Mouse (Mus musculus) liver, adult 2 months (tissue): ENCODE data around the gene Morn3. TPM values are rescaled to one million over a fixed set of nuclear protein-coding genes. Genes with fewer than 3 reads are reported as not detected.

Experiments used
- DNase-seq: peaks from one replicate; pipeline ENCODE4 v3.0.0-alpha.2; 2011; ENCODE audit warnings: low read depth, low spot score; ENCODE audit errors: extremely low read depth
- H3K27ac ChIP-seq: fragments of 200-500 bp; replicated peaks from 2 replicates; pipeline ENCODE4 v1.5.1; 2012; ENCODE audit warnings: low read depth, mild to moderate bottlenecking, control low read depth, inconsistent platforms, low read length; ENCODE audit not compliant: insufficient read depth
- H3K27me3 ChIP-seq: fragments of 200-500 bp; 2 replicates; pipeline ENCODE4 v1.6.1; 2012; ENCODE audit warnings: mild to moderate bottlenecking, moderate library complexity, low read length, inconsistent platforms; ENCODE audit not compliant: control insufficient read depth, insufficient read depth
- H3K36me3 ChIP-seq: fragments of 200-500 bp; 2 replicates; pipeline ENCODE4 v1.6.1; 2012; ENCODE audit warnings: low read length, inconsistent platforms; ENCODE audit not compliant: control insufficient read depth, insufficient read depth
- H3K4me1 ChIP-seq: fragments of 200-500 bp; 2 replicates; pipeline ENCODE4 v1.6.1; 2011; ENCODE audit warnings: low read length; ENCODE audit not compliant: control insufficient read depth, insufficient read depth
- H3K4me3 ChIP-seq: fragments of 200-500 bp; 2 replicates; pipeline ENCODE4 v1.5.1; 2011; ENCODE audit warnings: low read depth, mild to moderate bottlenecking, control low read depth, low read length, moderate library complexity; ENCODE audit not compliant: insufficient read depth
- H3K79me2 ChIP-seq: fragments of 200-500 bp; 2 replicates; pipeline ENCODE4 v1.6.1; 2012; ENCODE audit warnings: inconsistent platforms, mild to moderate bottlenecking, low read length, moderate library complexity; ENCODE audit not compliant: control insufficient read depth, insufficient read depth
- H3K9ac ChIP-seq: fragments of 200-500 bp; 2 replicates; pipeline ENCODE4 v1.6.1; 2012; ENCODE audit warnings: low read depth, mild to moderate bottlenecking, control low read depth, inconsistent platforms, low read length
- CTCF ChIP-seq: fragments of 200-500 bp; IDR thresholded peaks from 2 replicates; pipeline ENCODE4 v1.5.1; 2011; ENCODE audit warnings: low read depth, low read length, control low read depth
- POLR2A ChIP-seq: fragments of 200-500 bp; IDR thresholded peaks from 2 replicates; pipeline ENCODE4 v1.6.1; 2011; ENCODE audit warnings: low read length, control low read depth; ENCODE audit not compliant: insufficient read depth; ENCODE audit errors: extremely low read depth
- WGBS: fragments of 180-500 bp; shearing (Covaris S2); methylation state at CpG from one replicate; pipeline ENCODE4 v1.1.7; 2018; 5-methylcytosine and 5-hydroxymethylcytosine counted together
- polyA plus RNA-seq: library from polyadenylated mRNA; depleted of rRNA; stranded (reverse); fragments of >200 nt; gene quantifications from 2 replicates; pipeline ENCODE4 v1.2.3, GENCODE M21; 2012
- total RNA-seq: library from RNA; depleted of rRNA; stranded (reverse); fragments of >200 nt; gene quantifications from 2 replicates; pipeline ENCODE4 v1.2.3, GENCODE M21; 2014

Gene Morn3
- total and polyA plus RNA-seq, 2 experiments, result not detected

DNA sequence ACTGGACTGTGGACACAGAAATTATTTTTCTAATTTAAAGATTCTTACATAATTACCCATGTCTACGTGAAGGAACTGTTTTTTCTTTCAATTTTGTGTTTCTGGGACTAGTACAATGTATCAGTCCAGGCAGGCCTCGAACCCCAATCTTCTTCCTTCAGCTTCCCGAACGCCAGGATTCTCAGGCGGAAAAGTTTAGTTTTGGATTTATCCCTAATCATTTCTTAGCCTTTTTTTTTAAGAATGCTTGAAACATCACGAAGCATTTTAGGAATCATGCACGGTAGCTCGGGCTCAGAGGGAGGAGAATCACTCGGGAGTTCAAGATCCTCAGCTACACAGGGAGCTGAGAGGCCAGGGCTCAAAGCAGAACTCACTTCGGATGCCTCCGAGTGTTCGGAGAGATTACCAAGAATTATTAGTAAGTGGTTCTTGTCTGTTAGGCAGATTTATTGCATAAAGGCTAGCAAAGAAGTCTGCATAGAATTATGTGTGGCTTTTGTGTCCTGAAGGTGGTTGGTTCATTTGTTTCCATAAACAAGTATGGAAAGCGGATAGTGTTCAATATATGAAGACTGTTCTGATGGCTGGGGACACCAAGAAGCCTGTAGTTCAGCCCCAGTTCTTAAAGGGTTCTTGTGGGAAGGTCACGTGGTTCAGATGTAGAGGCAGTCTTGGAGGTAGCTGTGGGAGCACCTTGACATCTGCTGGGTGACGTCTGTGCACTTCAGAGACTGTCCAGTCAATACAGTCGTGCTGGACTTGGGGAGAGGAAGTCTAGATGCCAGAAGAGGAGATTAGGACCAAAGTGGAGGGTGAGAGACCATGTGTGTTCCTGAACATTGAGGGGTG is 11.7 kb upstream of the Morn3 start:
- peak overlapping the region; percentile 55 for H3K27ac ChIP-seq
- TF ChIP-seq CTCF, result no peak
- TF ChIP-seq POLR2A, result no peak
- no peaks in the 10 kb centered on the region for H3K27me3 ChIP-seq
- no peak for DNase-seq
- H3K4me1 ChIP-seq, result 0 out of 2 replicates have a peak, but pooled peaks cover 2% of the 10 kb centered on the region
- no peaks in the 10 kb centered on the region for H3K36me3 ChIP-seq
- 34% methylated on average over 16 of the region's 16 CpGs for WGBS
- peak overlapping the region; percentile 53 for H3K4me3 ChIP-seq
- peak overlapping the region; percentile 33 for H3K9ac ChIP-seq
- H3K79me2 ChIP-seq, result no peaks in the 10 kb centered on the region

DNA sequence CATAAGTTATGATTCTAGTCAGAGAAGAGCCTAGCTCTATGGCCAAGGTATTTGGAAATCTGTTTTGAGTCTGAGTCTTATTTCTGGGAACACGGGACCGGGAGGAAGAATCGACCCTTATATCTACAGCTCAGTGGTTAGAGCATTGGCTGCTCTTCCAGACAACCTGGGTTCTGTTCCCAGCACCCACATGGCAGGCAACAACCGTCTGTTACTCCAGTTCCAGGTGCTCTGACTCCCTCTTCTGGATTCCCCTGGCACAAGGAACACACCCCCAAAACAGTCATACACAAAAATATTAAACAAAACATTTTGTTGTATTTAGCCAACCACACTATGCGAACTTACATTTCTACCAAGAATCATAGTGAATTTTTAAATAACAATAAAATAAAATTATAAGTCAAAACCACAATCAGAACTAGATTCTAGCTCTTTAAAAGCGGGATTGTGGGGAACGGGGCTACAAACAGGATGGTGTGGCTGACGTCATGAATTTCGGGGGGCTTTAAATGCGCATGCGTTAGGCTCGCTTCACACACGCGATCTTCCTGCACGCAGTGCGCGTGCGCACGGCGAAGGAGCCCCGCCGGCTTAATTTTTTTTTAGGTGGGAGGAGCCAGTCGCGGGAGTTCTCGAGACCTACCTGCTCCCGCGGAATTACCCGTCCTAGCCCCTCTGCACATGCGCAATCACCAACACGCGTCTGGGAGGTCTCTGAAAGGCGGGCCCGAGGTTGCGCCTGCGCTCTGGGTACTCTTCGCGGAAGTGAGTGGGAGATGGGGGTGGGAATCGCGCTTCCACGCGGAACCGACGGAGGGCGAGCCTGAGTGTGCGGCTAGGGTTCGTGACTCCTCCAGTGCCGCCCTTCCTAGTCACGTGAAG is 10.8 kb upstream of the Morn3 start:
- Histone ChIP-seq H3K36me3 (no peaks in the 10 kb centered on the region), H3K27ac (peak overlapping the region; percentile 55), H3K4me1 (0 out of 2 replicates have a peak, but pooled peaks cover 2% of the 10 kb centered on the region), H3K9ac (peak overlapping the region; percentile 33), H3K27me3 (no peaks in the 10 kb centered on the region), H3K79me2 (no peaks in the 10 kb centered on the region), H3K4me3 (peak overlapping the region; percentile 53)
- peak; percentile 94 for DNase-seq
- WGBS, result 8% methylated on average over 48 of the region's 48 CpGs
- TF ChIP-seq CTCF, result peak; percentile 49
- TF ChIP-seq POLR2A, result peak; percentile 66

DNA sequence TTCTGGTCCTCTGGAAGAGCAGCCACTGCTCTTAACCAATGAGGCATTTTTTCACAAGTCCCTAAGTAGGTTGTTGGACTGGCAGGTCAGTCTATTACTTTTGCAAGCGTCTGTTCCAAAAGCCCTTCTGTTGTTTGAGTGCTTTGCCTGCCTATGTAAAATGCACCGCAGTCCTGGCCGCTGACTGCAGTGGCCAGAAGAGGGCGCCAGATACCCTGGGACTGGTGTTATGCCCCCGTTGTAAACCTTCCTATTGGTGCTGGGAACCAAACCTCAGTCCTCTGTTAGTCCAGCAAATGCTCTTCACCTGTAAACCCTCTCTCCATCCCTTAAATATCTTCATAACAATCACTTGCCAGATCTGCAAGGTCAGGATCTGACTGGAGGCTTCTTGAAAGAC is 4.9 kb upstream of the Morn3 start:
- Histone ChIP-seq H3K27ac (no peak overlapping the region), H3K27me3 (no peaks in the 10 kb centered on the region), H3K79me2 (no peaks in the 10 kb centered on the region), H3K4me3 (no peak overlapping the region), H3K36me3 (no peaks in the 10 kb centered on the region), H3K4me1 (no peaks in the 10 kb centered on the region), H3K9ac (no peak overlapping the region)
- no peak for DNase-seq
- TF ChIP-seq POLR2A (no peak), CTCF (peak; percentile 27; the same call in 1 of the 2 replicates)
- 89% methylated on average over 5 of the region's 5 CpGs for WGBS

DNA sequence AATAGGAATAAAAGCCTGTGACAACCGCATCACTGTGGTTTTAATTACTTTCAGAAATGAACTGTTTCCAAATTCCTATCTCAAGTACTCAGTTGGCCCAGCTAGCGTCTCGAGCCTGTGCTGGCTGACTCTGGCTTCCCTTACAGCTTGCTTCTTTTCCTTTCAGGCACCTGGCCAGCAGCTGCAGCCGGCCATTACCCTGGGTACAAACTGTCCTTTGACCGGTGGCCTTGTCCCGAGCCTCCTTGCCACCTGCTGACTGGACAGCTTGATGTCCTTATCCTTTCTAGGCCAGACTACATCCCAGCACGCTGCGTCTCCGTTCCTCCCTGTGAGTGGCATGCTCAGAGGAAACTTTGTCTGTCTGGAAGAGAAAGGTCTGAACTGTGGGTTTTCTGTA is 4.1 kb upstream of the Morn3 start:
- H3K36me3 ChIP-seq, result no peaks in the 10 kb centered on the region
- no peak overlapping the region for H3K4me3 ChIP-seq
- WGBS, result 72% methylated on average over 9 of the region's 9 CpGs
- no peak for DNase-seq
- H3K27ac ChIP-seq, result no peak overlapping the region
- no peaks in the 10 kb centered on the region for H3K27me3 ChIP-seq
- H3K4me1 ChIP-seq, result no peaks in the 10 kb centered on the region
- TF ChIP-seq CTCF (no peak), POLR2A (no peak)
- no peak overlapping the region for H3K9ac ChIP-seq
- H3K79me2 ChIP-seq, result no peaks in the 10 kb centered on the region

DNA sequence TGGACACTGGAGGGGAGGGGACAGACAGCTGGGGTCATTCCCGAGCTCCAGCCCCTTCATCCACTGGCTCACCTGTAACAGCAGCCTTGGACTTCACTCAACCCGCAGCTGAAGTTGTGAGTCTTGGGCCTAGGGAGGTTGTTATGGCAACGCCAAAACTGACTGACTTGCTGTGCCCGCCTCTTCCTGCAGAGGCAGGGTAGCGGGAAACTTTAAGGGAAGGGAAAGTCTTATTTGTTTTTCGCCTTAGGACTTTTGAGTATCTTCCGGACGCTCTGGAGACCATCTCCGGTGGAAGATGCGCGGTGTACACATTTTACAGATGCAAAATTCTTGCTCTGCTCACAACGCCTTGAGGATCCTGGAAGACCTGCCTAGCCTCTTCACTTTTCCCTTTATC is 2.5 kb upstream of the Morn3 start:
- DNase-seq, result no peak
- no peaks in the 10 kb centered on the region for H3K79me2 ChIP-seq
- 25% methylated on average over 12 of the region's 12 CpGs for WGBS
- no peak for TF ChIP-seq CTCF
- TF ChIP-seq POLR2A, result no peak
- H3K4me1 ChIP-seq, result no peaks in the 10 kb centered on the region
- no peaks in the 10 kb centered on the region for H3K27me3 ChIP-seq
- H3K27ac ChIP-seq, result no peak overlapping the region
- no peak overlapping the region for H3K9ac ChIP-seq
- no peaks in the 10 kb centered on the region for H3K36me3 ChIP-seq
- no peak overlapping the region for H3K4me3 ChIP-seq
